Mouse (Mus musculus): ENCODE measurements at regions not wholly inside any gene's neighbourhood (a gene's known extent, or its start where the extent isn't known, plus 50 kb on each side); places are given as distances from the start of the nearest gene placed in this dataset.

- DNase-seq (ENCODE audit: low spot score) (no peak), ATAC-seq (ENCODE audit: insufficient number of reproducible peaks, low FRiP score, low TSS enrichment, low read depth) (no peak)
- 84% methylated on average over 3 of the region's 3 CpGs for WGBS
- Histone ChIP-seq H3K27ac (replicated peaks; ENCODE audit: low read depth, low read length) (no peak overlapping the region), H3K9me3 (ENCODE audit: control insufficient read depth, low read length) (no peaks in the 10 kb centered on the region), H3K4me3 (ENCODE audit: low read depth, low read length) (no peak overlapping the region), H3K9ac (ENCODE audit: low read length) (no peak overlapping the region), H3K4me2 (ENCODE audit: low read depth, severe bottlenecking) (no peak overlapping the region), H3K4me1 (ENCODE audit: control insufficient read depth, insufficient read depth, low read length) (no peaks in the 10 kb centered on the region), H3K36me3 (ENCODE audit: control insufficient read depth, insufficient read depth, low read length) (no peaks in the 10 kb centered on the region), H3K27me3 (ENCODE audit: control insufficient read depth, insufficient read depth, low read length) (no peaks in the 10 kb centered on the region)
Observed at GRCm38 (mm10) chr13:60400764-60401487, 200.8 kb upstream of the Dapk1 start.

GRCm38 (mm10) chr13:60403471-60403870 is 198.3 kb upstream of the Dapk1 start:
- Histone ChIP-seq H3K36me3 (ENCODE audit: control insufficient read depth, insufficient read depth, low read length) (no peaks in the 10 kb centered on the region), H3K27me3 (ENCODE audit: control insufficient read depth, insufficient read depth, low read length) (no peaks in the 10 kb centered on the region), H3K27ac (replicated peaks; ENCODE audit: low read depth, low read length) (no peak overlapping the region), H3K9ac (ENCODE audit: low read length) (no peak overlapping the region), H3K4me2 (ENCODE audit: low read depth, severe bottlenecking) (no peak overlapping the region), H3K9me3 (ENCODE audit: control insufficient read depth, low read length) (no peaks in the 10 kb centered on the region), H3K4me3 (ENCODE audit: low read depth, low read length) (no peak overlapping the region), H3K4me1 (ENCODE audit: control insufficient read depth, insufficient read depth, low read length) (no peaks in the 10 kb centered on the region)
- DNase-seq (ENCODE audit: low spot score) (no peak), ATAC-seq (ENCODE audit: insufficient number of reproducible peaks, low FRiP score, low TSS enrichment, low read depth) (no peak)
- 95% methylated on average over 3 of the region's 3 CpGs for WGBS

GRCm38 (mm10) chr13:60407344-60407743 is 194.4 kb upstream of the Dapk1 start:
- H3K36me3 ChIP-seq (ENCODE audit: control insufficient read depth, insufficient read depth, low read length), result no peaks in the 10 kb centered on the region
- H3K4me3 ChIP-seq (ENCODE audit: low read depth, low read length), result no peak overlapping the region
- 0 out of 2 replicates have a peak, but pooled peaks cover 2% of the 10 kb centered on the region for H3K9me3 ChIP-seq (ENCODE audit: control insufficient read depth, low read length)
- DNase-seq (ENCODE audit: low spot score) (no peak), ATAC-seq (ENCODE audit: insufficient number of reproducible peaks, low FRiP score, low TSS enrichment, low read depth) (no peak)
- H3K4me2 ChIP-seq (ENCODE audit: low read depth, severe bottlenecking), result no peak overlapping the region
- H3K4me1 ChIP-seq (ENCODE audit: control insufficient read depth, insufficient read depth, low read length), result peaks cover 12% of the 10 kb centered on the region; the same call in 1 of the 2 replicates
- no peaks in the 10 kb centered on the region for H3K27me3 ChIP-seq (ENCODE audit: control insufficient read depth, insufficient read depth, low read length)
- 96% methylated on average over 4 of the region's 4 CpGs for WGBS
- H3K9ac ChIP-seq (ENCODE audit: low read length), result no peak overlapping the region
- H3K27ac ChIP-seq (replicated peaks; ENCODE audit: low read depth, low read length), result no peak overlapping the region

- Histone ChIP-seq H3K9ac (ENCODE audit: low read length) (0 out of 2 replicates have a peak overlapping the region, but pooled peaks have one; percentile 30), H3K4me3 (ENCODE audit: low read depth, low read length) (no peak overlapping the region), H3K4me2 (ENCODE audit: low read depth, severe bottlenecking) (peak overlapping the region; percentile 22; the same call in 1 of the 2 replicates), H3K36me3 (ENCODE audit: control insufficient read depth, insufficient read depth, low read length) (no peaks in the 10 kb centered on the region), H3K27ac (replicated peaks; ENCODE audit: low read depth, low read length) (peak overlapping the region; percentile 95), H3K4me1 (ENCODE audit: control insufficient read depth, insufficient read depth, low read length) (peaks cover 12% of the 10 kb centered on the region; the same call in 1 of the 2 replicates), H3K9me3 (ENCODE audit: control insufficient read depth, low read length) (0 out of 2 replicates have a peak, but pooled peaks cover 2% of the 10 kb centered on the region), H3K27me3 (ENCODE audit: control insufficient read depth, insufficient read depth, low read length) (no peaks in the 10 kb centered on the region)
- peak; percentile 88 for DNase-seq (ENCODE audit: low spot score)
- 9% methylated on average over 14 of the region's 14 CpGs for WGBS
- peak; percentile 95 for ATAC-seq (ENCODE audit: insufficient number of reproducible peaks, low FRiP score, low TSS enrichment, low read depth)
Observed at GRCm38 (mm10) chr13:60409706-60410502, 191.8 kb upstream of the Dapk1 start.

- 71% methylated on average over 1 of the region's 1 CpGs for WGBS
- Histone ChIP-seq H3K4me2 (ENCODE audit: low read depth, severe bottlenecking) (no peak overlapping the region), H3K9me3 (ENCODE audit: control insufficient read depth, low read length) (no peaks in the 10 kb centered on the region; the same call in 1 of the 2 replicates), H3K4me1 (ENCODE audit: control insufficient read depth, insufficient read depth, low read length) (peaks cover 7% of the 10 kb centered on the region), H3K4me3 (ENCODE audit: low read depth, low read length) (no peak overlapping the region), H3K27ac (replicated peaks; ENCODE audit: low read depth, low read length) (no peak overlapping the region), H3K27me3 (ENCODE audit: control insufficient read depth, insufficient read depth, low read length) (no peaks in the 10 kb centered on the region), H3K36me3 (ENCODE audit: control insufficient read depth, insufficient read depth, low read length) (no peaks in the 10 kb centered on the region), H3K9ac (ENCODE audit: low read length) (no peak overlapping the region)
- no peak for DNase-seq (ENCODE audit: low spot score)
- no peak for ATAC-seq (ENCODE audit: insufficient number of reproducible peaks, low FRiP score, low TSS enrichment, low read depth)
Observed at GRCm38 (mm10) chr13:60416024-60416423, 185.7 kb upstream of the Dapk1 start.

GRCm38 (mm10) chr13:60417015-60417414 is 184.7 kb upstream of the Dapk1 start:
- no peak overlapping the region for H3K4me2 ChIP-seq (ENCODE audit: low read depth, severe bottlenecking)
- WGBS, result 84% methylated on average over 8 of the region's 8 CpGs
- no peaks in the 10 kb centered on the region for H3K27me3 ChIP-seq (ENCODE audit: control insufficient read depth, insufficient read depth, low read length)
- H3K36me3 ChIP-seq (ENCODE audit: control insufficient read depth, insufficient read depth, low read length), result no peaks in the 10 kb centered on the region
- ATAC-seq (ENCODE audit: insufficient number of reproducible peaks, low FRiP score, low TSS enrichment, low read depth) (no peak), DNase-seq (ENCODE audit: low spot score) (no peak)
- no peaks in the 10 kb centered on the region; the same call in 1 of the 2 replicates for H3K9me3 ChIP-seq (ENCODE audit: control insufficient read depth, low read length)
- H3K4me3 ChIP-seq (ENCODE audit: low read depth, low read length), result no peak overlapping the region
- H3K4me1 ChIP-seq (ENCODE audit: control insufficient read depth, insufficient read depth, low read length), result peaks cover 7% of the 10 kb centered on the region
- H3K9ac ChIP-seq (ENCODE audit: low read length), result no peak overlapping the region
- H3K27ac ChIP-seq (replicated peaks; ENCODE audit: low read depth, low read length), result peak overlapping the region; percentile 15; the same call in 1 of the 2 replicates

- no peaks in the 10 kb centered on the region; the same call in 1 of the 2 replicates for H3K9me3 ChIP-seq (ENCODE audit: control insufficient read depth, low read length)
- H3K4me3 ChIP-seq (ENCODE audit: low read depth, low read length), result no peak overlapping the region
- H3K27ac ChIP-seq (replicated peaks; ENCODE audit: low read depth, low read length), result peak overlapping the region; percentile 59; the same call in 1 of the 2 replicates
- H3K4me1 ChIP-seq (ENCODE audit: control insufficient read depth, insufficient read depth, low read length), result peaks cover 7% of the 10 kb centered on the region
- H3K4me2 ChIP-seq (ENCODE audit: low read depth, severe bottlenecking), result no peak overlapping the region
- no peaks in the 10 kb centered on the region for H3K36me3 ChIP-seq (ENCODE audit: control insufficient read depth, insufficient read depth, low read length)
- no peaks in the 10 kb centered on the region for H3K27me3 ChIP-seq (ENCODE audit: control insufficient read depth, insufficient read depth, low read length)
- DNase-seq (ENCODE audit: low spot score) (peak; percentile 40), ATAC-seq (ENCODE audit: insufficient number of reproducible peaks, low FRiP score, low TSS enrichment, low read depth) (0 out of 2 replicates have a peak, but pooled peaks have one; percentile 52)
- no peak overlapping the region for H3K9ac ChIP-seq (ENCODE audit: low read length)
- WGBS, result 52% methylated on average over 14 of the region's 14 CpGs
Observed at GRCm38 (mm10) chr13:60417436-60418158, 184.2 kb upstream of the Dapk1 start.

GRCm38 (mm10) chr13:60420386-60420785 is 181.4 kb upstream of the Dapk1 start:
- Histone ChIP-seq H3K4me3 (ENCODE audit: low read depth, low read length) (no peak overlapping the region), H3K9ac (ENCODE audit: low read length) (no peak overlapping the region), H3K27me3 (ENCODE audit: control insufficient read depth, insufficient read depth, low read length) (no peaks in the 10 kb centered on the region), H3K4me2 (ENCODE audit: low read depth, severe bottlenecking) (no peak overlapping the region), H3K36me3 (ENCODE audit: control insufficient read depth, insufficient read depth, low read length) (no peaks in the 10 kb centered on the region), H3K27ac (replicated peaks; ENCODE audit: low read depth, low read length) (no peak overlapping the region), H3K4me1 (ENCODE audit: control insufficient read depth, insufficient read depth, low read length) (peaks cover 7% of the 10 kb centered on the region), H3K9me3 (ENCODE audit: control insufficient read depth, low read length) (no peaks in the 10 kb centered on the region; the same call in 1 of the 2 replicates)
- DNase-seq (ENCODE audit: low spot score) (no peak), ATAC-seq (ENCODE audit: insufficient number of reproducible peaks, low FRiP score, low TSS enrichment, low read depth) (no peak)
- 80% methylated on average over 7 of the region's 7 CpGs for WGBS

Data from limb, embryonic 11.5 days (tissue).